Mouse (Mus musculus): ENCODE results near the gene Wnt7a.

The Wnt7a gene

GRCm38 (mm10) chr6:91410961-91411368 lies at the start of gene Wnt7a:
Wnt7a (minus strand) TSS chr6:91411363.
- peak; percentile 3 for DNase-seq

- DNase-seq = peak; percentile 92
Measured at GRCm38 (mm10) chr6:91459471-91459870, 48.3 kb upstream of the Wnt7a start.

DNA sequence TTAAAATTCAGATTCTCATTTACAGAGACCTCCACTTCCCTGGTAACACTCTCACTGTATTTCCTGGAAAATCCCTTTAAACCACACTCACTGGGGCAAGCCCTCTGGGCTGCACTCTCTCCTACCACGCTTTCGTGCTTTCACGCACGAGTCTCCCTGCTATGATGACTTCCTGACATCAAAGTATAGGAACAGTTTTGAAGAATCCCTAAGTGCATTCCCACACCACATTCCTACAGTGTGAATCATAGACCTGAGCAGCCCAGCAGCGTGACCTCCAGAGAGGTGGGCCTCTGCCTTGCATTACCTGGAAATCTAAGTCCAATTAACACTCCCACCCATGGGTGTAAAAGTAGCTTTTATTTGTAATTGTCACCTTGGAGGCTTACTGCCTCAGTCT lies 43.4 kb upstream of the Wnt7a start:
- no peak for DNase-seq

DNA sequence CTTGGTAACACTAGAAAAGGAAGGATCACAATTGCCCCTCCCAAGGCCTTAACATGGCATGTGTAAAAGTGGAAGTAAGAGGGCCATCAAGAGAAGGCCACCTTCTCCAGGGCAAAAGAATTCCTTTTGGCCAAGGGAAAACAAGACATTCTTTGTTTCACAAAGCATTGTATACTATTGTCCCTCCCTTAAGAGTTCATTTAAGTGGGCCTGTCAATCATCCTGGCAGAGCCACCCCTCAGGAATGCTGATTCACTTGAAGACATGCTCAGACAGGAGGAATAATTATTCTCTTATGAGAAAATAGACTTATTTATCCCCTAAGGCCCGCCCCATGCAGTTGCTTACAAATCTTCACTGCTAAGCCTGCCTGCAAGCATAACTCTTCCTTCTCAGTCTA lies 40.9 kb upstream of the Wnt7a start:
- DNase-seq = no peak

DNA sequence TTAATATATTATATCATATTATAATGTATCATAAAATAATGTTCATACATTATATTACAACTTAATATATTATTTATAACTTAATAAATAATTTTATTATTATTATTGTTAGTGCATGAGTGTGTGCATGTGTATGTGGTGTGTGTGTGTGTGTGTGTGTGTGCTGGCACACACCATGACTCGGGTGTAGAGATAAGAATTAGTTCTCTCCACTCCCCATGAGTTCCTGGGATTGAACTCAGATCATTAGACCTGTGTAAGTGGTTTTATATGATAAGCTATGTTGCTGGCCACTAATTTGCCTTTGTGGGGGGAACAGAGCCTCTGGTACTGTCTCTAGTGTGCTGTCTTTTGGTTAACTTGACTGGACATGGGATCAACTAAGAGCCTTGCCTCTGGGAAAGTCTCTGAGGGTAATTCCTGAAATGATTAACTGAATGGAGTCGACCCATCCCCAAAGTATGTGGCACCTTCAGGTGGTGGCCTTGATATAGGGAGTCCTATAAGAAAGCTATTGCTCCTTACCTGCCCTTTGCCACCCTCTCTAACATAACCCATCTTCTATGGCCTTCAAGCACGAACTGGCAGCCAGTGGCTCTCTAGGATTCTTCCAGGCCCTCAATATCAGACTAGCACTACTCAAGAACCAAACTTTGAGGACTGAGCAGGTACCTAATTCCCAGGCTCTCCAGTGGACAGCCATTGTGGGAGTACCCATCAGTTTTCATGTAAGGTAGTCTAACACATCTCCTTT lies 38.5 kb upstream of the Wnt7a start:
- DNase-seq = no peak

DNA sequence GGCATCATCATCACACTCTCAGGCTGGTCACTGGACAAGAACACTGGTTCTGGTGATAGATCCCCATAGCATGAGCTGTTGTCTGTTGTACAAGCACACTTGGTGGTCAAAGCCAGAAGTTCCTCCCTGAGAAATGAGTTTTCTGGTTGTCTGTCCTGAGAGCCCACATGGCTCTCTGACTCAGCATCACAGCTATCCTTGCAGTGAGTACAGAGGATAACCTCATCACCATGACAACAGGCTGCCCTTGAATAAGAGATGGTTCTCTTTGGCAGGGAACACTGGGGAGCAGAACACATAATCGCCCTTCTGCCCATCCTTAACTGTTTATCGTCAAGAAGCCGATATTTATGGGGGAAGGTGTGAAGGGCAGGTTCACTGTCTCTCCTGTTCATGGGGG lies 34.2 kb upstream of the Wnt7a start:
- no peak for DNase-seq

DNA sequence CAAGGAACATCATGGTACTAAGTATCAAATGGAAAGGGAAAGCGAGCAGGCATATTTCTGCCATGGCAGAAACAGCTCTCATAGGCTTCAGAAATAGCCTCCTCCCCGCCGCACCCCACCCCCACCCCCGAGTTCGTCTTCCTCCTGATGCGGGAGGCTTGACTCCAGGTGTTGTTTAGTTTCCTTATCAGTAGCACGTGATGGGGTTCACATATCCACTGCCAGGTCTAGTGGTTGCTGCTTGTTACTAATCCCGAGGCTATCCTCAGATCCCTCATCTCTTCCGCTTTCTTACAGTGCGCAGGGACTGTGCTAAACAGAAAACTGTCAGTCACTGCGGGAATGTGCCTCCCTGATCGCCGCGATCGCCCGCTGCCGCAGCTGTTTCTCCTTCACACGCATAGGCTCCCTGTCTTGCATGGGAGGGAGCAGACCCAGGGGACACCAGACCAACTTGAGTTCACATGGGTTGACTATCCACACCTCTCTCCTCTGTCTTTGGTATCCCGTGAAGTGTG lies 30.0 kb upstream of the Wnt7a start:
- no peak for DNase-seq

DNA sequence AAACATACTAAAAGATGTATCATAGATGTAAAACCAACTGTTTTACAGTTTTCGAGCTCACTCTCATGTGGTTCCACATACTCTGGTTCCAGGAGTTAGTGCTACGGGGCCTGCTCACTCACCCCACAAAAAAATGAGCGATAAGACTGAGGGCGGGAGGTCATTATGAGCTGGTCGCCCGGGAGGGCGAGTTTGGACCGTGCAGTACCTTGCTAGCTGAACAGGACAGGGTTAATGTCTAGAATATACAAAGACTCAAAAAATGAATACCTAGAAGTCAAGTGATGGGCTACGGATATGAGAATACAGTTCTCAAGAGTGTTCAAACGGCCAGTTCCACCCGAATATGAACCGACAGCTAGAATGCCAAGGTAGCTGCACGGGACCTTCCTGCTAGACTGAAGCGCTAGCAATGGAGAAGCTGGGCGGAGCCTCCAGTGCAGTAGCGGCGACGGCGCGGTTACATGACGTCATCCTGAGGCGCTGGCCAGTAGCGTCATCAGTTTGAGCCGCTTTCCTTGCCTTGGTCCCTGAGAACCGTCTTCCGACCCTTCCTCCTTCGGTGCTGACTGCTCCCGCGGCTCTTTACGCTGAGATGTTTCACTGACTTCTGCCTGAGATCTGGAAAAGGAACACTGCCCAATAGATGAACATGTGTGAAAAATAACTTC lies 29.4 kb upstream of the Wnt7a start:
- DNase-seq = peak; percentile 98

DNA sequence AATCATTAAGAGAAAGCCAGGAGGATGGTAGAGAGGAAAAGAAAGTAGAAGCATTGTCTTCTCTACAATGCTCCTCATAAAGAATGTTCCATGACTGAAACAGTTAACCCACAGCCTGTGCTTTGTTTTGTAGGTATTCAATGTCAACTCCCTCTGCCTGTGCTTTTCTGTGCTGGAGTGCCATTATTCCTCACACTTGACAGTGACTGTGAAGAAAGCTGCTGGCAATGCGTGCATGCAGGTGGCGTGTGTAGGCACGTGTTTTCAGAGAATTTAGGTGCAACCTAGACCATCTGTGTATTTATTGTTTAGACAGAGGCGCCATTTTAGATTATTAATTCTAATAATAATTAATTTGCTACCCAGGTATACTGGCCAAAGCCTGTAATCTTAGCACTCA lies 13.0 kb upstream of the Wnt7a start:
- DNase-seq = no peak

GRCm38 (mm10) chr6:91421629-91422028 lies 10.5 kb upstream of the Wnt7a start:
- no peak for DNase-seq

DNA sequence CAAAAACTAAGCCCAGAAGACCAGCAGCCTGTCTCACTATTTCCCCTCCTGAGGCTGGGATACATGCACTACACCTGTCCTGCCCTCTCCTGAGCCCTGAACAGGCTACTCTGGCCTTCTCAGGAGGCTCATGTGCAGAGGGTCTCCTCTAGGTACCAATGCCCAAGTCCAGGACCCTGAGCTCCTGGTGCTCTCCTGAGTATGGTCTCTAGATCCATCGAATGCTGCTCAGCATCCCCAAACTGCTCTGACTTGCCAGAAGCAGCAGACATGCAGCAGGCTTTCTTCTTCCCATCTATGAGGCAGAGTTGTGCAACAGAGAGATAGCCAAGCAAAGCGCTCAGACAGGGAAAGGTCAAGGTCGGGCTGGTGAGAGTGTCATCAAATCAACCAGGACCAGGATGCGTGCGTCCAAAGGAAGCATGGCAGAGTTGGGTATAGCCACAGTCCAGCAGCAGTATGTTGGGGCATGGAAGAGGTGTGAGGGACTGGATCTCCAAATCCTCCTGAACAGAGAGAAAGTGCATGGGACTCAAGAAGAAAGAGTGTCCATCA lies 6.2 kb upstream of the Wnt7a start:
- no peak for DNase-seq

GRCm38 (mm10) chr6:91416146-91416545 lies 5.0 kb upstream of the Wnt7a start:
- DNase-seq = no peak

DNA sequence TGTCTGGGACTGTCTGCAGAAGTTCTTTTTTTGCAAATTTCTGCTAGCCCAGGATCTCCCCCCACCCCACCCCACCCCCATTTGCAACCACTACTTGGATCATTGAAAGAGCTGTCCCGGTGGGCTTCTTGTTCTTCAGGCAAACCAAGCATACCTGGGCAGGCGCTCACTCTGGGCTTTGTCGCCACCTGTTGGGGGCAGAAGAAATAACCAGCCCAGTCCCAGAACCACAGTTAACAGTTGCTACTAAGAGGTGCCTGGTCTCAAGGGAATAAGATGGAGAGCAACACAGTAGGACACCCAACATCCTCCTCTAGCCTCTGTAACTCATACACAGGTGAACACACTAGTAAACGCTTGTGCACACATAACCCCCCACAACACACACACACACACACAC lies 3.7 kb upstream of the Wnt7a start:
- DNase-seq = peak; percentile 25

DNA sequence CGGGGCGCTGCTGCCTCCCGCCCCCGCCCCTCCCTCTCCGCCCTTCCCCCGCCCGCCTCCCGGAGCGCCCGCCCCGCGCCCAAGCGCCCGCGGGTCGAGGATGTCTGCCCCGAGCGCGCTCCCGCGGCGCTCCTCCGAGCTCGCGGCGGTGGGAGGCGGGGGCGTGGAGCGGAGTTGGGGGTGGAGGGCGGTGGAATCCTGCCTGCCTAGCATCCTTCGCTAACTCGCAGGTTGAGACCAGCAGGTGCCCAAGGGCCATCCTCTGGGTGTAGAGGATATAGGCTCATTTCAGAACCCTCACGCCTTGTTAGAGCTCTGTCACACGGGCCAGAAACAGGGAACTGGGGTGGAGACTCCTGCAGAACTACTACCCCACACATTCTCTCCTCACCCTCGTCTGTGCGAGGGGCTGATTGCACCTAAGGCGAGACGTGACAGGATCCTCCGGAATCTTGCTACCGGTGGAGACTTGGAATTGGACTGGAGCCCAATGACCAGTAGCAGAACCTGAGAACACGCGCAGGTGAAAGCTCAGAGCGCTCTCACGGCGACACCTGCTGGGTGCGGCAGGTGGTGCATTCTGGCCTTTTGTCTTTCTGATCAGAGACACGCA lies 312 bp upstream of the Wnt7a start:
- peak; percentile 82 for DNase-seq

DNA sequence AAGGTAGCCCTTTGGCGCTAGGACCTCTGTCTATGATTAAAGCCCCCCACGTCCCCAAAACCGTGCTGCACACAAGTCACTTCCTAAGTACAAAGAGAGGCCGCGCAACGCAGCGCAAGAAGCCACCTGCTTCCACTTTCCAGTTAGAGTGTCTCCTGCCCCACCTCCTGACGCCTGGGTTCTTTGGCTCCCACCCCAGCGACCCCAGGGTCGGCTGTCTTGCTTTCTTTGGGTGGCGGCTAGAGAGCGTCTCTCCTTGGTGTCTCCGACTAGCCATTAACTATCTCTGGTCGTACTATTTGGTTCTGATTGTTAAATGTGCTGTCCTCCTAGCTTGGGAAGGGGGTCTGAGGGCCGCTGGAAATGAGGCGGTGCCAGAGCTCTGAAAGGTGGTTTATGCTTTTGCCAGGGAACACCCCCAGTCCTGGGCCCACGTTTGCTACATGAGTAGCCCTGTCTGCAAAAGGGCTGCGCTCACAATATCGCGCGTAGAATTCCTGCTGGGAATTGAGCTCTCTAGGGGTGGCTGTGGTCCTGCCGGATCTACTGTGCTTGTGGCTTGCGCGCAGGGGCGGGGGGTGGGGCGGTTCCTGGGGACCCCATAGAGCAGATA lies 889 bp downstream of the Wnt7a start:
- no peak for DNase-seq

- DNase-seq = peak; percentile 48
Measured at GRCm38 (mm10) chr6:91409448-91410167, 1.6 kb downstream of the Wnt7a start.

- no peak for DNase-seq
Measured at GRCm38 (mm10) chr6:91408616-91409015, 2.5 kb downstream of the Wnt7a start.

GRCm38 (mm10) chr6:91401591-91401990 lies 9.6 kb downstream of the Wnt7a start:
- no peak for DNase-seq

GRCm38 (mm10) chr6:91400514-91400913 lies 10.6 kb downstream of the Wnt7a start:
- DNase-seq = no peak

GRCm38 (mm10) chr6:91392475-91393174 lies 18.5 kb downstream of the Wnt7a start:
- no peak for DNase-seq

DNA sequence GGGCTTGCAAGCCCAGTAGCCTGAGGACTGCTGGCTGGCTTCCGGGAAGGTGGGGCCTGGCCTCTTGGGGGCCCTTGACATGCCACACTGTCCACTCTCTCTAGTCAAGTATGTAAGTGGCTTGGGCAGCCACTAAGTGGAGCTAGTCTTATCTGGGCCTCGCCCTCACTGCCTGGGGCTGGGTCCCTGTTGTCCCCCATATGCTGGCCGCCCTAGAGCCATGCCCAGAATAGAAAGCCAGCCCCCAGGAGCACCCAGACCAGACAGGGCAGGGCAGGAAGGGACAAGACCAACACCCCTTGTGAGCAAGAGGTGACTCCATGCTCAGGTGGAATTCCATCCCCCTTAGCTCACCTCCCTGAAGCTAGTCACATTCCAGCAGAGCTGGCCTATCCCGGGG lies 22.0 kb downstream of the Wnt7a start:
- DNase-seq = no peak

- no peak for DNase-seq
Measured at GRCm38 (mm10) chr6:91384415-91384814, 26.7 kb downstream of the Wnt7a start.

Measured in kidney, adult 9 months (tissue).